In the genomic region with DNA sequence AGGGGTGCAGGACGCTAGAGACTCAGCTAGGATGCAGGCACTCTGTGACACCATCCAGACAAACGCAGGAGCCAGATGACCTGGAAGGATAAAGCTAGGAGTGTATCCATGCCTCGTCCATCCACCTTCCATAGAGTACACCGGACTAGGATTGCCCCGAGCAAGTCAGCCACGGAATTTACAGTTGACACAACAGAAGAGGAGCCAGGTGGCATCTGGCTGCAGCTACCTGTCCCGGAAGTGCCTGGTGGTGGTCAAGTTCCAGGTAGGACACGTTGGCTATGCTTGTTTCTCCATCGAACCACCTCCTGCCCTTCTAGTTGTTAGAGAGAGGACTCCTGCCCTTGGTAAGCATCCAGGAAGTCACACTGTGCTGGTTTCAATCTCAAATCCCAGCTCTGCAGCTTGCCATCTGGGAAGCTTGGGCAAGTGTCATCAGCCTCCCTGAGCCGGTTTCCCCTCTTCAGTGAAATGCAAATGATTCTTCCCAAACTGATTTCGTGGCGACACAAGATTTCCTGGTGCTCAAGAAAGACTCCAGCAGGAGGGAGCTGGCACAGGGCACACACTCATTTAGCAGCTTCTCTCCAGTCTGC, we compare ENCODE assay signal across 8 mouse cellular contexts. TPM values are rescaled to one million over a fixed set of nuclear protein-coding genes. Genes with fewer than 3 reads are reported as not detected.
DNase-seq lines count a peak whose midpoint lies in the region; ATAC-seq and TF ChIP-seq lines count a peak whose summit lies in the region.

No protein-coding gene starts in this region.

- 6% methylated on average over 12 of the region's 12 CpGs for WGBS in kidney, postnatal 0 days
- WGBS in hindbrain, embryonic 16.5 days, result 5% methylated on average over 12 of the region's 12 CpGs
- 4% methylated on average over 12 of the region's 12 CpGs for WGBS in neural tube, embryonic 12.5 days

- H3K27ac ChIP-seq in kidney, postnatal 0 days, result no peak overlapping the region
- peak overlapping the region; percentile 29; the same call in 1 of the 2 replicates for H3K27ac ChIP-seq in hindbrain, embryonic 16.5 days (ENCODE audit: low read depth, low read length)
- peak overlapping the region; percentile 46; the same call in 1 of the 2 replicates for H3K27ac ChIP-seq in neural tube, embryonic 12.5 days

- H3K9me3 ChIP-seq in kidney, postnatal 0 days (replicated peaks; ENCODE audit: low read length), result no peaks in the 10 kb centered on the region
- H3K9me3 ChIP-seq in hindbrain, embryonic 16.5 days (ENCODE audit: control insufficient read depth, low read length), result no peaks in the 10 kb centered on the region
- no peaks in the 10 kb centered on the region for H3K9me3 ChIP-seq in neural tube, embryonic 12.5 days

- no peak for TF ChIP-seq CTCF in kidney, postnatal 0 days (IDR thresholded peaks at IDR 0.05; ENCODE audit: low read depth)

- H3K4me3 ChIP-seq in kidney, postnatal 0 days (replicated peaks; ENCODE audit: low read depth, low read length), result no peak overlapping the region
- H3K4me3 ChIP-seq in hindbrain, embryonic 16.5 days (ENCODE audit: low read length), result peak overlapping the region; percentile 66
- peak overlapping the region; percentile 71 for H3K4me3 ChIP-seq in neural tube, embryonic 12.5 days

- H3K36me3 ChIP-seq in kidney, postnatal 0 days (ENCODE audit: insufficient read depth, low read length), result no peaks in the 10 kb centered on the region
- no peaks in the 10 kb centered on the region for H3K36me3 ChIP-seq in hindbrain, embryonic 16.5 days (ENCODE audit: control insufficient read depth, insufficient read depth, low read length)
- no peaks in the 10 kb centered on the region for H3K36me3 ChIP-seq in neural tube, embryonic 12.5 days

- no peak for DNase-seq in kidney, postnatal 0 days (ENCODE audit: low spot score)
- no peak for DNase-seq in kidney, postnatal 14 days
- DNase-seq in cerebellum, postnatal 25 days, result peak; percentile 66 to 72
- no peak for DNase-seq in layer of hippocampus, postnatal 10 days (ENCODE audit: low spot score in 2 of 2)
- no peak for DNase-seq in layer of hippocampus, postnatal 14 days (ENCODE audit: low spot score in 2 of 2)
- DNase-seq in kidney, adult 9 months, result no peak

- peaks cover 37% of the 10 kb centered on the region for H3K27me3 ChIP-seq in kidney, postnatal 0 days (ENCODE audit: insufficient read depth, low read length)
- peaks cover 19% of the 10 kb centered on the region for H3K27me3 ChIP-seq in hindbrain, embryonic 16.5 days (replicated peaks; ENCODE audit: control insufficient read depth, insufficient read depth, low read length)
- peaks cover 37% of the 10 kb centered on the region for H3K27me3 ChIP-seq in neural tube, embryonic 12.5 days (replicated peaks)

- H3K9ac ChIP-seq in kidney, postnatal 0 days (ENCODE audit: low read depth, low read length), result no peak overlapping the region
- H3K9ac ChIP-seq in hindbrain, embryonic 16.5 days (ENCODE audit: low read depth, low read length), result peak overlapping the region; percentile 81
- peak overlapping the region; percentile 85; the same call in 1 of the 2 replicates for H3K9ac ChIP-seq in neural tube, embryonic 12.5 days

- peaks cover 19% of the 10 kb centered on the region for H3K4me1 ChIP-seq in kidney, postnatal 0 days (replicated peaks; ENCODE audit: insufficient read depth, low read length)
- peaks cover 28% of the 10 kb centered on the region for H3K4me1 ChIP-seq in hindbrain, embryonic 16.5 days (ENCODE audit: control insufficient read depth, insufficient read depth, low read depth, low read length)
- H3K4me1 ChIP-seq in neural tube, embryonic 12.5 days, result peaks cover 38% of the 10 kb centered on the region

- peak overlapping the region; percentile 99 for H3K4me2 ChIP-seq in kidney, postnatal 0 days (ENCODE audit: low read length)
- peak overlapping the region; percentile 99 for H3K4me2 ChIP-seq in hindbrain, embryonic 16.5 days (ENCODE audit: low read length)
- peak overlapping the region; percentile 100 for H3K4me2 ChIP-seq in neural tube, embryonic 12.5 days (replicated peaks)

- no peak for ATAC-seq in kidney, postnatal 0 days (replicated peaks; ENCODE audit: low FRiP score, low read depth)
- ATAC-seq in hindbrain, embryonic 16.5 days, result peak; percentile 31; the same call in 1 of the 2 replicates
- ATAC-seq in neural tube, embryonic 12.5 days (ENCODE audit: low FRiP score, low read depth), result no peak; the same call in 1 of the 2 replicates

RNA-seq across cellular contexts. Expression of a gene that starts 0.5 kb away (rescaled TPM):
- polyA plus RNA-seq in kidney, postnatal 0 days (2015; fragmentation: Nextera tagmentation; extraction: Ambion mirVana), result 0.87 and 1.2 TPM in 2 replicates
- 6.5 and 11.6 TPM in 2 replicates for polyA plus RNA-seq in hindbrain, embryonic 16.5 days (2015; fragmentation: Nextera tagmentation; extraction: Ambion mirVana)
- 24.0 and 24.6 TPM in 2 replicates for polyA plus RNA-seq in neural tube, embryonic 12.5 days (2016; fragmentation: Nextera tagmentation; extraction: Ambion mirVana)
- 10 to 100 TPM; 78.5 to 79.5 TPM for total RNA-seq in layer of hippocampus, postnatal 10 days (2021)
- 100 to 1,000 TPM; 107 to 115 TPM for total RNA-seq in layer of hippocampus, postnatal 14 days (2021)

RNA-seq across cellular contexts. Expression of a gene that starts 36.7 kb away (rescaled TPM):
- 43.6 and 44.4 TPM in 2 replicates for polyA plus RNA-seq in kidney, postnatal 0 days (2015; fragmentation: Nextera tagmentation; extraction: Ambion mirVana)
- polyA plus RNA-seq in hindbrain, embryonic 16.5 days (2015; fragmentation: Nextera tagmentation; extraction: Ambion mirVana), result 23.8 and 31.5 TPM in 2 replicates
- polyA plus RNA-seq in neural tube, embryonic 12.5 days (2016; fragmentation: Nextera tagmentation; extraction: Ambion mirVana), result 57.7 and 64.4 TPM in 2 replicates
- 10 to 100 TPM; 75.1 to 78.2 TPM for total RNA-seq in layer of hippocampus, postnatal 10 days (2021)
- 10 to 100 TPM; 78.9 to 87.5 TPM for total RNA-seq in layer of hippocampus, postnatal 14 days (2021)

RNA-seq across cellular contexts. Expression of a gene that starts 40.9 kb away (rescaled TPM):
- 160 and 161 TPM in 2 replicates for polyA plus RNA-seq in kidney, postnatal 0 days (2015; fragmentation: Nextera tagmentation; extraction: Ambion mirVana)
- 106 and 107 TPM in 2 replicates for polyA plus RNA-seq in hindbrain, embryonic 16.5 days (2015; fragmentation: Nextera tagmentation; extraction: Ambion mirVana)
- polyA plus RNA-seq in neural tube, embryonic 12.5 days (2016; fragmentation: Nextera tagmentation; extraction: Ambion mirVana), result 110 and 113 TPM in 2 replicates
- total RNA-seq in layer of hippocampus, postnatal 10 days (2021), result 10 to 100 TPM; 51.1 to 61.8 TPM
- total RNA-seq in layer of hippocampus, postnatal 14 days (2021), result 10 to 100 TPM; 68.7 to 72.8 TPM

RNA-seq across cellular contexts. Expression of a gene that starts 59.9 kb away (rescaled TPM):
- 40.8 and 42.7 TPM in 2 replicates for polyA plus RNA-seq in kidney, postnatal 0 days (2015; fragmentation: Nextera tagmentation; extraction: Ambion mirVana)
- 31.5 and 36.8 TPM in 2 replicates for polyA plus RNA-seq in hindbrain, embryonic 16.5 days (2015; fragmentation: Nextera tagmentation; extraction: Ambion mirVana)
- 60.4 and 61.2 TPM in 2 replicates for polyA plus RNA-seq in neural tube, embryonic 12.5 days (2016; fragmentation: Nextera tagmentation; extraction: Ambion mirVana)
- total RNA-seq in layer of hippocampus, postnatal 10 days (2021), result 10 to 100 TPM; 26.7 to 29.8 TPM
- 10 to 100 TPM; 31.1 to 32.2 TPM for total RNA-seq in layer of hippocampus, postnatal 14 days (2021)

Comparison
In these comparisons a context has a peak if more than half of its experiments do, and no peak if none do; other contexts are left out.
1. DNase-seq: peak in cerebellum, postnatal 25 days (2 of 2); none in kidney, postnatal 0 days (single experiment), kidney, postnatal 14 days (single experiment), layer of hippocampus, postnatal 10 days (0 of 2), layer of hippocampus, postnatal 14 days (0 of 2) and kidney, adult 9 months (single experiment).
2. Peak in every context shown above with its lines, with median percentiles within 50 percentile points of each other: H3K4me2 ChIP-seq.